ENCODE assay signal across 7 mouse cellular contexts in genomic region chr17:78592409-78592808, GRCm38 (mm10).
DNase-seq lines count a peak whose midpoint lies in the region; TF ChIP-seq lines count a peak whose summit lies in the region.

No protein-coding gene starts in this region.

- peak; percentile 55 for DNase-seq in kidney, postnatal 10 days
- no peak for DNase-seq in kidney, adult 2 months
- peak; percentile 20 for DNase-seq in CD4-positive helper T cell, adult 2 months (ENCODE audit: low read depth, low spot score)
- DNase-seq in MEL (ENCODE audit: low read depth, low spot score), result peak; percentile 82
- DNase-seq in embryo, embryonic 11 days, result peak; percentile 62
- peak; percentile 56 for DNase-seq in naive thymus-derived CD4-positive, alpha-beta T cell, adult 2 months (ENCODE audit: low read depth)
- no peak for DNase-seq in urinary bladder, postnatal 36 days (ENCODE audit: low spot score in 2 of 2)

- H3K36me3 ChIP-seq in kidney, adult 2 months (ENCODE audit: control insufficient read depth, insufficient read depth, low read length), result no peaks in the 10 kb centered on the region
- peaks cover 0 to 5% of the 10 kb centered on the region in 2 experiments; a peak in 2 of 4 replicates for H3K36me3 ChIP-seq in MEL (ENCODE audit: control insufficient read depth in 1 of 2, insufficient read depth in 2 of 2, low read length in 2 of 2)

- H3K79me2 ChIP-seq in MEL (ENCODE audit: control insufficient read depth, insufficient read depth, low read length, poor library complexity), result no peaks in the 10 kb centered on the region

- H3K27me3 ChIP-seq in kidney, adult 2 months (replicated peaks; ENCODE audit: control insufficient read depth, insufficient read depth, low read length), result no peaks in the 10 kb centered on the region
- H3K27me3 ChIP-seq in MEL (ENCODE audit: control insufficient read depth in 1 of 2, insufficient read depth in 2 of 2, low read length in 2 of 2), result no peaks in the 10 kb centered on the region

- no peaks in the 10 kb centered on the region for H3K9me3 ChIP-seq in MEL (replicated peaks; ENCODE audit: insufficient read depth, low read length)

- H3K4me3 ChIP-seq in kidney, adult 2 months (ENCODE audit: insufficient read depth, low read depth, low read length), result no peak overlapping the region
- no peak overlapping the region for H3K4me3 ChIP-seq in MEL (ENCODE audit: control insufficient read depth in 1 of 2, insufficient read depth in 1 of 2, low read depth in 2 of 2, low read length in 2 of 2)

- no peaks in the 10 kb centered on the region for H3K4me1 ChIP-seq in kidney, adult 2 months (ENCODE audit: control insufficient read depth, insufficient read depth, low read length)
- H3K4me1 ChIP-seq in MEL (ENCODE audit: control insufficient read depth in 1 of 2, insufficient read depth in 2 of 2, low read length in 2 of 2), result peaks cover 10% of the 10 kb centered on the region in 2 experiments

- no peak overlapping the region for H3K9ac ChIP-seq in MEL (ENCODE audit: control insufficient read depth, low read depth, low read length, poor library complexity, severe bottlenecking)

- no peak for TF ChIP-seq EP300 in MEL (IDR thresholded peaks at IDR 0.05; ENCODE audit: low read depth in 1 of 2, low read length in 2 of 2)

- no peak for TF ChIP-seq CTCF in kidney, adult 2 months (conservative IDR thresholded peaks at IDR 0.05; ENCODE audit: insufficient read depth, insufficient read length, low read depth, low read length)
- peak; percentile 72 to 78 (median 75) for TF ChIP-seq CTCF in MEL (IDR thresholded peaks at IDR 0.05 in 2 of 3, conservative IDR thresholded peaks at IDR 0.05 in 1 of 3; ENCODE audit: control insufficient read depth in 1 of 3, insufficient read depth in 1 of 3, low read depth in 2 of 3, low read length in 3 of 3, poor library complexity in 1 of 3, severe bottlenecking in 1 of 3)

- H3K27ac ChIP-seq in kidney, adult 2 months (ENCODE audit: insufficient read depth, low read depth, low read length), result no peak overlapping the region
- no peak overlapping the region for H3K27ac ChIP-seq in MEL (ENCODE audit: control insufficient read depth, low read depth, low read length)

- TF ChIP-seq RAD21 in MEL (IDR thresholded peaks at IDR 0.05; ENCODE audit: low read depth, low read length), result no peak

- 59% methylated on average over 12 of the region's 12 CpGs for WGBS in kidney, adult 2 months

- TF ChIP-seq POLR2A in kidney, adult 2 months (IDR thresholded peaks at IDR 0.05; ENCODE audit: low read depth, low read length), result no peak
- TF ChIP-seq POLR2A in MEL (IDR thresholded peaks at IDR 0.05; ENCODE audit: control insufficient read depth in 1 of 2, insufficient read depth in 1 of 2, low read depth in 1 of 2, low read length in 2 of 2, poor library complexity in 1 of 2), result no peak

TF ChIP-seq in MEL, 35 proteins besides CTCF, POLR2A, EP300 and RAD21:
- 0 out of 2 replicates have a peak, but pooled peaks have one; percentile 30 for TF ChIP-seq MXI1 (IDR thresholded peaks at IDR 0.05; ENCODE audit: low read depth, low read length)
- no peak for TF ChIP-seq ZC3H11A (IDR thresholded peaks at IDR 0.05; ENCODE audit: low read depth, low read length)
- TF ChIP-seq POLR2AphosphoS5 (IDR thresholded peaks at IDR 0.05; ENCODE audit: borderline replicate concordance, low read depth, low read length), result no peak
- TF ChIP-seq USF1 (IDR thresholded peaks at IDR 0.05; ENCODE audit: low read depth, low read length), result peak; percentile 40; the same call in 1 of the 2 replicates
- no peak for TF ChIP-seq NRF1 (IDR thresholded peaks at IDR 0.05; ENCODE audit: insufficient read depth, low read depth, low read length, poor library complexity, severe bottlenecking)
- peak; percentile 26; the same call in 1 of the 2 replicates for TF ChIP-seq BHLHE40 (IDR thresholded peaks at IDR 0.05; ENCODE audit: borderline replicate concordance, low read depth, low read length)
- 0 out of 2 replicates have a peak, but pooled peaks have one; percentile 17 for TF ChIP-seq ZNF384 (IDR thresholded peaks at IDR 0.05; ENCODE audit: low read depth, low read length)
- no peak for TF ChIP-seq CHD1 (IDR thresholded peaks at IDR 0.05; ENCODE audit: low read depth, low read length)

Comparison
In these comparisons a context has a peak if more than half of its experiments do, and no peak if none do; other contexts are left out.
1. DNase-seq: peak in kidney, postnatal 10 days (single experiment), CD4-positive helper T cell, adult 2 months (single experiment), MEL (single experiment), embryo, embryonic 11 days (single experiment) and naive thymus-derived CD4-positive, alpha-beta T cell, adult 2 months (single experiment); none in kidney, adult 2 months (single experiment) and urinary bladder, postnatal 36 days (0 of 2).